Comparison of ENCODE assay signal across 8 mouse cellular contexts in genomic region chr5:111519500-111520041, GRCm38 (mm10).
DNase-seq lines count a peak whose midpoint lies in the region; ATAC-seq lines count a peak whose summit lies in the region.

No protein-coding gene starts in this region.

- H3K4me3 ChIP-seq in heart, embryonic 10.5 days, result peak overlapping the region; percentile 16; the same call in 1 of the 2 replicates
- H3K4me3 ChIP-seq in forebrain, embryonic 15.5 days, result no peak overlapping the region
- H3K4me3 ChIP-seq in liver, embryonic 16.5 days (ENCODE audit: low read depth, low read length), result no peak overlapping the region; the same call in 1 of the 2 replicates

- H3K27me3 ChIP-seq in heart, embryonic 10.5 days (ENCODE audit: insufficient read depth, poor library complexity, severe bottlenecking), result peaks cover 15% of the 10 kb centered on the region
- H3K27me3 ChIP-seq in forebrain, embryonic 15.5 days, result no peaks in the 10 kb centered on the region
- no peaks in the 10 kb centered on the region for H3K27me3 ChIP-seq in liver, embryonic 16.5 days (ENCODE audit: control insufficient read depth, insufficient read depth, low read depth, low read length)

- WGBS in heart, embryonic 10.5 days, result 9% methylated on average over 7 of the region's 7 CpGs
- WGBS in forebrain, embryonic 15.5 days, result 4% methylated on average over 7 of the region's 7 CpGs
- 9% methylated on average over 7 of the region's 7 CpGs for WGBS in liver, embryonic 16.5 days (ENCODE audit: insufficient replicate concordance)

- intact Hi-C loops in heart, postnatal 36 days (cut with DNase I), result no loop called here

- DNase-seq in heart, embryonic 10.5 days (ENCODE audit: low spot score), result peak; percentile 86
- DNase-seq in heart, postnatal 36 days, result no peak
- DNase-seq in B cell, adult 2 months, result peak; percentile 62 to 63
- DNase-seq in thymus, postnatal 36 days, result no peak
- DNase-seq in layer of hippocampus, adult 9-10 months (ENCODE audit: low spot score), result no peak

- 0 out of 2 replicates have a peak overlapping the region, but pooled peaks have one; percentile 6 for H3K9ac ChIP-seq in forebrain, embryonic 15.5 days (replicated peaks)
- no peak overlapping the region for H3K9ac ChIP-seq in liver, embryonic 16.5 days (ENCODE audit: low read depth, low read length)

- ATAC-seq in forebrain, embryonic 15.5 days (replicated peaks), result peak; percentile 91
- peak; percentile 86 for ATAC-seq in liver, embryonic 16.5 days (ENCODE audit: low read depth)
- ATAC-seq in inflammation-experienced regulatory T-cells, adult 6 months, result no peak

- H3K27ac ChIP-seq in heart, embryonic 10.5 days, result peak overlapping the region; percentile 74
- H3K27ac ChIP-seq in forebrain, embryonic 15.5 days (replicated peaks), result peak overlapping the region; percentile 98
- H3K27ac ChIP-seq in liver, embryonic 16.5 days (ENCODE audit: low read length), result peak overlapping the region; percentile 50; the same call in 1 of the 2 replicates

- H3K36me3 ChIP-seq in heart, embryonic 10.5 days, result no peaks in the 10 kb centered on the region
- H3K36me3 ChIP-seq in forebrain, embryonic 15.5 days, result no peaks in the 10 kb centered on the region
- no peaks in the 10 kb centered on the region for H3K36me3 ChIP-seq in liver, embryonic 16.5 days (ENCODE audit: control insufficient read depth, insufficient read depth)

- H3K4me2 ChIP-seq in forebrain, embryonic 15.5 days (replicated peaks), result peak overlapping the region; percentile 10; the same call in 1 of the 2 replicates
- H3K4me2 ChIP-seq in liver, embryonic 16.5 days (ENCODE audit: low read depth, low read length), result peak overlapping the region; percentile 30

- H3K9me3 ChIP-seq in heart, embryonic 10.5 days, result no peaks in the 10 kb centered on the region
- no peaks in the 10 kb centered on the region for H3K9me3 ChIP-seq in forebrain, embryonic 15.5 days
- no peaks in the 10 kb centered on the region for H3K9me3 ChIP-seq in liver, embryonic 16.5 days (replicated peaks; ENCODE audit: control insufficient read depth, low read length)

- peaks cover 31% of the 10 kb centered on the region for H3K4me1 ChIP-seq in heart, embryonic 10.5 days
- H3K4me1 ChIP-seq in forebrain, embryonic 15.5 days, result peaks cover 33% of the 10 kb centered on the region
- H3K4me1 ChIP-seq in liver, embryonic 16.5 days (ENCODE audit: control insufficient read depth, low read depth, low read length), result peaks cover 12% of the 10 kb centered on the region

Comparison
In these comparisons a context has a peak if more than half of its experiments do, and no peak if none do; other contexts are left out.
1. DNase-seq: peak in heart, embryonic 10.5 days (single experiment) and B cell, adult 2 months (2 of 2); none in heart, postnatal 36 days (0 of 2), thymus, postnatal 36 days (0 of 2) and layer of hippocampus, adult 9-10 months (single experiment).
2. Peak in every context shown above with its lines, with median percentiles within 50 percentile points of each other: H3K27ac ChIP-seq.